1 mouse cellular context compared by ENCODE assay signal in genomic region chr4:125029891-125030614, GRCm38 (mm10).
A peak's percentile ranks its signal among the peaks of the same experiment; 100 is the strongest.
TF ChIP-seq lines count a peak whose summit lies in the region.

No protein-coding gene starts in this region.

TF ChIP-seq in C2C12, 6 proteins besides CTCF, POLR2A, EP300 and RAD21:
- TF ChIP-seq CEBPB (IDR thresholded peaks at IDR 0.05; ENCODE audit: low read depth), result no peak
- TF ChIP-seq USF1 (IDR thresholded peaks at IDR 0.05; ENCODE audit: low read depth), result no peak
- TF ChIP-seq MAX (IDR thresholded peaks at IDR 0.05), result peak; percentile 86
- TF ChIP-seq MYOG (IDR thresholded peaks at IDR 0.05; ENCODE audit: control insufficient read depth, extremely low read depth, insufficient read length), result no peak
- no peak for TF ChIP-seq FOSL1 (IDR thresholded peaks at IDR 0.05; ENCODE audit: insufficient read depth, low read length, poor library complexity, severe bottlenecking)
- TF ChIP-seq MYOD1 (IDR thresholded peaks at IDR 0.05; ENCODE audit: control insufficient read depth, insufficient read length, low read depth), result no peak
